Mouse (Mus musculus) hindbrain, embryonic 12.5 days (tissue): ENCODE measurements at regions not wholly inside any gene's neighbourhood (a gene's known extent, or its start where the extent isn't known, plus 50 kb on each side); places are given as distances from the start of the nearest gene placed in this dataset.

Source experiments
- ATAC-seq: fragments of 200-750 bp; cut with Nextera tagmentation; 2 replicates; pipeline ENCODE4 v1.8.0; 2017; ENCODE audit warnings: moderate TSS enrichment; ENCODE audit not compliant: low FRiP score
- H3K27ac ChIP-seq: fragments of 300-500 bp; sonication (generic); 2 replicates; pipeline ENCODE4 v1.5.1; 2016; ENCODE audit warnings: mild to moderate bottlenecking
- H3K27me3 ChIP-seq: fragments of 300-500 bp; sonication (generic); 2 replicates; pipeline ENCODE4 v1.6.1; 2016; ENCODE audit warnings: mild to moderate bottlenecking
- H3K36me3 ChIP-seq: fragments of 300-500 bp; sonication (generic); 2 replicates; pipeline ENCODE4 v1.6.1; 2016; ENCODE audit warnings: mild to moderate bottlenecking
- H3K4me1 ChIP-seq: fragments of 300-500 bp; sonication (generic); 2 replicates; pipeline ENCODE4 v1.6.1; 2016
- H3K4me2 ChIP-seq: fragments of 300-500 bp; sonication (generic); replicated peaks from 2 replicates; pipeline ENCODE4 v1.6.1; 2016; ENCODE audit warnings: mild to moderate bottlenecking
- H3K4me3 ChIP-seq: fragments of 300-500 bp; sonication (generic); 2 replicates; pipeline ENCODE4 v1.5.1; 2016; ENCODE audit warnings: mild to moderate bottlenecking
- H3K9ac ChIP-seq: fragments of 300-500 bp; sonication (generic); 2 replicates; pipeline ENCODE4 v1.6.1; 2016; ENCODE audit warnings: mild to moderate bottlenecking, moderate library complexity
- H3K9me3 ChIP-seq: fragments of 300-500 bp; sonication (generic); replicated peaks from 2 replicates; pipeline ENCODE4 v1.6.1; 2016; ENCODE audit warnings: mild to moderate bottlenecking
- WGBS: fragments of 180-500 bp; shearing (Covaris S2); methylation state at CpG from one replicate; pipeline ENCODE4 v1.1.7; 2016; 5-methylcytosine and 5-hydroxymethylcytosine counted together

- Histone ChIP-seq H3K27me3 (no peaks in the 10 kb centered on the region), H3K27ac (no peak overlapping the region), H3K4me1 (no peaks in the 10 kb centered on the region), H3K9me3 (no peaks in the 10 kb centered on the region), H3K4me3 (no peak overlapping the region), H3K36me3 (no peaks in the 10 kb centered on the region), H3K9ac (no peak overlapping the region), H3K4me2 (no peak overlapping the region)
- 77% methylated on average over 2 of the region's 2 CpGs for WGBS
- no peak for ATAC-seq
Measured at GRCm38 (mm10) chr3:41857446-41857845, 115.0 kb downstream of the D3Ertd751e start.

- ATAC-seq: no peak
- Histone ChIP-seq H3K27me3 (no peaks in the 10 kb centered on the region), H3K4me1 (no peaks in the 10 kb centered on the region), H3K27ac (no peak overlapping the region), H3K9ac (no peak overlapping the region), H3K36me3 (no peaks in the 10 kb centered on the region), H3K4me3 (no peak overlapping the region), H3K4me2 (no peak overlapping the region), H3K9me3 (no peaks in the 10 kb centered on the region)
Measured at GRCm38 (mm10) chr3:41862674-41863073, 120.3 kb downstream of the D3Ertd751e start.

GRCm38 (mm10) chr3:41908952-41909351 is 166.5 kb downstream of the D3Ertd751e start:
- no peak for ATAC-seq
- H3K4me3 ChIP-seq: no peak overlapping the region
- no peaks in the 10 kb centered on the region for H3K9me3 ChIP-seq
- no peak overlapping the region for H3K9ac ChIP-seq
- no peak overlapping the region for H3K27ac ChIP-seq
- H3K27me3 ChIP-seq: no peaks in the 10 kb centered on the region
- WGBS: 81% methylated on average over 6 of the region's 6 CpGs
- H3K4me2 ChIP-seq: no peak overlapping the region
- H3K36me3 ChIP-seq: no peaks in the 10 kb centered on the region
- H3K4me1 ChIP-seq: no peaks in the 10 kb centered on the region

- 78% methylated on average over 2 of the region's 2 CpGs for WGBS
- no peaks in the 10 kb centered on the region for H3K9me3 ChIP-seq
- no peak overlapping the region for H3K27ac ChIP-seq
- no peaks in the 10 kb centered on the region for H3K36me3 ChIP-seq
- H3K4me3 ChIP-seq: no peak overlapping the region
- ATAC-seq: no peak
- H3K9ac ChIP-seq: no peak overlapping the region
- no peak overlapping the region for H3K4me2 ChIP-seq
- H3K27me3 ChIP-seq: no peaks in the 10 kb centered on the region
- no peaks in the 10 kb centered on the region for H3K4me1 ChIP-seq
Measured at GRCm38 (mm10) chr3:41913190-41913589, 170.8 kb downstream of the D3Ertd751e start.

GRCm38 (mm10) chr3:41939843-41940242 is 197.4 kb downstream of the D3Ertd751e start:
- 65% methylated on average over 4 of the region's 4 CpGs for whole genome bisulfite sequencing
- ATAC-seq: no peak

GRCm38 (mm10) chr3:41942964-41943363 is 200.6 kb downstream of the D3Ertd751e start:
- Histone ChIP-seq H3K27ac (no peak overlapping the region), H3K9ac (no peak overlapping the region), H3K4me3 (no peak overlapping the region), H3K27me3 (no peaks in the 10 kb centered on the region), H3K4me2 (no peak overlapping the region), H3K36me3 (no peaks in the 10 kb centered on the region), H3K9me3 (no peaks in the 10 kb centered on the region), H3K4me1 (peaks cover 4% of the 10 kb centered on the region; the same call in 1 of the 2 replicates)
- ATAC-seq: peak; percentile 66
- WGBS: 42% methylated on average over 6 of the region's 6 CpGs

More at GRCm38 (mm10) chr3:41939843-41940242, 197.4 kb downstream of the D3Ertd751e start:
- Histone ChIP-seq H3K4me2 (no peak overlapping the region), H3K36me3 (no peaks in the 10 kb centered on the region), H3K27ac (no peak overlapping the region), H3K4me1 (no peaks in the 10 kb centered on the region), H3K9ac (no peak overlapping the region), H3K4me3 (no peak overlapping the region), H3K9me3 (no peaks in the 10 kb centered on the region), H3K27me3 (no peaks in the 10 kb centered on the region)

DNA sequence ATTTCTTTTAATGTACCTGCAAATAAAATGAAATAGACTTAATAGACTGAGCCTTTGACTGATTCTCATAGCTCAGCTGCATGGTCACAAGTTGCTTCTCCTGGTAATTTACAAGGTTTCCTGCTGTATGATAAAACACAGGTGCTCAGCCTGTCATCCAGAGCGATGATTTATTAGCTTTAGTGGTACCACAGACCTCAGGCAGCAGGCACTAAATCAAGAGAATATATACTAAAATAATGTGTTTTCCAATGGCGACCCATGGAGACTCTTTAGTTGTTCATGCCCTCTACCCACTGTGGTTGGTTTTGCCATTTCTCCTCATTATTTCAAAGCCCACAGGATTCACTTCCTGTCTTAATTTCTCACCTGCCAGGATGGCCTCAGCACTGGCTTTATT is 207.0 kb downstream of the D3Ertd751e start:
- ATAC-seq: no peak
- WGBS: 79% methylated on average over 2 of the region's 2 CpGs
- Histone ChIP-seq H3K27ac (no peak overlapping the region), H3K36me3 (no peaks in the 10 kb centered on the region), H3K9me3 (no peaks in the 10 kb centered on the region), H3K4me1 (peaks cover 4% of the 10 kb centered on the region; the same call in 1 of the 2 replicates), H3K27me3 (no peaks in the 10 kb centered on the region), H3K4me2 (no peak overlapping the region), H3K9ac (no peak overlapping the region), H3K4me3 (no peak overlapping the region)

GRCm38 (mm10) chr3:41957385-41957784 is 215.0 kb downstream of the D3Ertd751e start:
- Histone ChIP-seq H3K4me3 (no peak overlapping the region), H3K4me1 (peaks cover 5% of the 10 kb centered on the region), H3K27me3 (no peaks in the 10 kb centered on the region), H3K4me2 (no peak overlapping the region), H3K27ac (no peak overlapping the region), H3K9ac (no peak overlapping the region), H3K36me3 (no peaks in the 10 kb centered on the region), H3K9me3 (no peaks in the 10 kb centered on the region)
- no peak for ATAC-seq
- WGBS: 44% methylated on average over 3 of the region's 3 CpGs

GRCm38 (mm10) chr3:41960209-41960608 is 217.8 kb downstream of the D3Ertd751e start:
- Histone ChIP-seq H3K9ac (no peak overlapping the region), H3K36me3 (no peaks in the 10 kb centered on the region), H3K4me2 (no peak overlapping the region), H3K4me3 (no peak overlapping the region), H3K9me3 (no peaks in the 10 kb centered on the region), H3K4me1 (peaks cover 5% of the 10 kb centered on the region), H3K27me3 (no peaks in the 10 kb centered on the region), H3K27ac (no peak overlapping the region)
- no peak for ATAC-seq
- WGBS: 86% methylated on average over 2 of the region's 2 CpGs

DNA sequence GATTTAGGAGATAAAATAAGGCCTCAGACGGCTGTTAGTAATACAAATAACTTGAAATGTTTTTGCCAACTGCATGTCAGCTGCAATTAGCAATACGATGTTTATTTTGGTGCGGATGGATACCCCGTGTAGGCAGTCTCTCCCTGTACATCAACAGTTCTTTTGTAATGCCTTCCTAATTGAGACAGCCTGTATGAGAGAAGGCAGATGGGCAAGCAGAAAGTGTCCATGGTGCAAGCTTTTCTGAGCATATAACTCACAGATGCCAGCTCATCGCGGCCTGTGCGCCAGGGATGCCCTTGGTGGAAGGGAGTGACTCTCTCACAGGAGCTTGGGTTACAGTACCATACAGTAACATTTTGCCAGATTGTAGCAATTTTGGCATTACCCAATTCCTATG is 220.5 kb downstream of the D3Ertd751e start:
- 84% methylated on average over 7 of the region's 7 CpGs for WGBS
- no peak for ATAC-seq

GRCm38 (mm10) chr3:42006672-42007265 is 264.4 kb downstream of the D3Ertd751e start:
- Histone ChIP-seq H3K36me3 (no peaks in the 10 kb centered on the region), H3K27me3 (no peaks in the 10 kb centered on the region), H3K4me3 (no peak overlapping the region), H3K27ac (no peak overlapping the region), H3K4me2 (no peak overlapping the region), H3K9me3 (no peaks in the 10 kb centered on the region), H3K9ac (no peak overlapping the region), H3K4me1 (no peaks in the 10 kb centered on the region)
- WGBS: 81% methylated on average over 5 of the region's 5 CpGs
- no peak for ATAC-seq

More for the DNA sequence above, 220.5 kb downstream of the D3Ertd751e start:
- H3K27ac ChIP-seq: no peak overlapping the region
- H3K4me2 ChIP-seq: no peak overlapping the region
- H3K4me1 ChIP-seq: no peaks in the 10 kb centered on the region
- H3K9ac ChIP-seq: no peak overlapping the region
- no peaks in the 10 kb centered on the region for H3K27me3 ChIP-seq
- H3K36me3 ChIP-seq: no peaks in the 10 kb centered on the region
- H3K4me3 ChIP-seq: no peak overlapping the region
- H3K9me3 ChIP-seq: no peaks in the 10 kb centered on the region

- no peaks in the 10 kb centered on the region for H3K27me3 ChIP-seq
- H3K4me2 ChIP-seq: no peak overlapping the region
- no peak for ATAC-seq
- WGBS: 91% methylated on average over 5 of the region's 5 CpGs
- H3K9me3 ChIP-seq: no peaks in the 10 kb centered on the region
- no peak overlapping the region for H3K9ac ChIP-seq
- H3K4me1 ChIP-seq: no peaks in the 10 kb centered on the region
- no peaks in the 10 kb centered on the region for H3K36me3 ChIP-seq
- no peak overlapping the region for H3K4me3 ChIP-seq
- no peak overlapping the region for H3K27ac ChIP-seq
Measured at GRCm38 (mm10) chr3:42023187-42023586, 280.8 kb downstream of the D3Ertd751e start.

DNA sequence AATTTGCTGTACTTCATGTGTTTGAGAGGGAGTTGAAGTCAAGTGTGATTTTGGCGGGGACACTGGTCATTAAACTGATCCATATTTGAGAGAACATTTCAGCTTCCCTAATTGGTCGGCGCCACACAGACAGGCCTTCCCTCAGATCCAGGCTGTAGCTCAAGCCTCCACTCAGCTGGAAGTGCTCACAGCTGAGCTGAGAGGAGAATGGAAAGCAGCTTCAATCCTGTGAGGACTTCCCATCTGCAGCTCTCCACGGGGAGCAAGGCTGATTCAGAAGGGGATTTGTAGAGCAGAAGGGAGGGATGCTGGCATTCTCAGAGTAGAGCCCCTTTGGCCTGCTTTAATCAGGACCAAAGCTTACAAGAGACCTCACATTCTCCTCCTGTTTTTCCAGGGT is 297.2 kb downstream of the D3Ertd751e start:
- Histone ChIP-seq H3K4me2 (no peak overlapping the region), H3K9me3 (no peaks in the 10 kb centered on the region), H3K9ac (no peak overlapping the region), H3K4me1 (no peaks in the 10 kb centered on the region), H3K4me3 (no peak overlapping the region), H3K27ac (no peak overlapping the region), H3K36me3 (no peaks in the 10 kb centered on the region), H3K27me3 (no peaks in the 10 kb centered on the region)
- ATAC-seq: no peak
- WGBS: 26% methylated on average over 4 of the region's 4 CpGs
